Mouse (Mus musculus) ovary, postnatal 10 days (tissue): ENCODE measurements around the gene Mpzl2.
"Not testable (repeated sequence)": the region's sequence is repeated elsewhere in the genome, so short reads cannot be mapped to it uniquely, and the experiment has no call there.

ENCODE experiments used
- DNase-seq: peaks from one replicate; pipeline ENCODE4 v3.0.0; 2022; ENCODE audit warnings: low spot score

Mpzl2 gene

GRCm38 (mm10) chr9:45034526-45034925, 5.1 kb upstream of the Mpzl2 start:
- DNase-seq = no peak

GRCm38 (mm10) chr9:45037803-45038202, 1.8 kb upstream of the Mpzl2 start:
- not testable (repeated sequence) for DNase-seq

GRCm38 (mm10) chr9:45040066-45040845, 657 bp downstream of the Mpzl2 start:
- DNase-seq = no peak

GRCm38 (mm10) chr9:45041131-45041838, 1.7 kb downstream of the Mpzl2 start:
- no peak for DNase-seq

GRCm38 (mm10) chr9:45042056-45042720, 2.6 kb downstream of the Mpzl2 start:
- DNase-seq = peak; percentile 15

- DNase-seq = no peak
Measured at GRCm38 (mm10) chr9:45042947-45043346, 3.3 kb downstream of the Mpzl2 start.

GRCm38 (mm10) chr9:45046973-45047372, 7.4 kb downstream of the Mpzl2 start:
- DNase-seq = no peak

- no peak for DNase-seq
Measured at GRCm38 (mm10) chr9:45048511-45048910, 8.9 kb downstream of the Mpzl2 start.

- DNase-seq = no peak
Measured at GRCm38 (mm10) chr9:45049731-45050130, 10.1 kb downstream of the Mpzl2 start.

GRCm38 (mm10) chr9:45050301-45050700, 10.7 kb downstream of the Mpzl2 start:
- no peak for DNase-seq

- peak; percentile 70 for DNase-seq
Measured at GRCm38 (mm10) chr9:45055082-45055713, 15.6 kb downstream of the Mpzl2 start, which contains the start of gene Mpzl3. Mpzl3 (plus strand) TSS chr9:45055186.

- DNase-seq = no peak
Measured at GRCm38 (mm10) chr9:45058304-45058940, 18.8 kb downstream of the Mpzl2 start.

GRCm38 (mm10) chr9:45060151-45060550, 20.6 kb downstream of the Mpzl2 start:
- no peak for DNase-seq

- DNase-seq = no peak
Measured at GRCm38 (mm10) chr9:45062677-45063076, 23.1 kb downstream of the Mpzl2 start.

GRCm38 (mm10) chr9:45064421-45064820, 24.8 kb downstream of the Mpzl2 start:
- DNase-seq = no peak

- DNase-seq = no peak
Measured at GRCm38 (mm10) chr9:45066735-45067134, 27.1 kb downstream of the Mpzl2 start.

GRCm38 (mm10) chr9:45071800-45072199, 32.2 kb downstream of the Mpzl2 start:
- no peak for DNase-seq

GRCm38 (mm10) chr9:45077859-45078258, 38.3 kb downstream of the Mpzl2 start:
- no peak for DNase-seq

GRCm38 (mm10) chr9:45079011-45079410, 39.4 kb downstream of the Mpzl2 start, which contains the start of gene Jaml:
Jaml (plus strand) TSS chr9:45079183.
- DNase-seq = no peak

- DNase-seq = no peak
Measured at GRCm38 (mm10) chr9:45083132-45083531, 43.5 kb downstream of the Mpzl2 start.

- no peak for DNase-seq
Measured at GRCm38 (mm10) chr9:45084556-45084955, 45.0 kb downstream of the Mpzl2 start.
